In genomic region chr13:36181231-36181630, GRCm38 (mm10) we compare ENCODE assay signal across 33 mouse cellular contexts.
"Had no signal": no experiment of that assay in that cellular context is flagged by ENCODE, and none has a peak within 500 bp of the region (broad histone marks: within the 10 kb centered on the region; RNA-seq: fewer than 3 reads in every experiment).

No protein-coding gene starts in this region.

- H3K4me2 ChIP-seq: limb, embryonic 12.5 days; limb, embryonic 13.5 days; limb, embryonic 15.5 days; liver, embryonic 11.5 days; liver, embryonic 12.5 days; liver, embryonic 13.5 days; liver, embryonic 15.5 days; lung, embryonic 14.5 days; lung, embryonic 15.5 days; midbrain, embryonic 11.5 days; midbrain, embryonic 12.5 days; midbrain, embryonic 13.5 days; midbrain, embryonic 15.5 days; neural tube, embryonic 12.5 days; neural tube, embryonic 13.5 days had no signal

- H3K4me1 ChIP-seq: limb, embryonic 10.5 days; limb, embryonic 12.5 days; limb, embryonic 13.5 days; limb, embryonic 15.5 days; liver, embryonic 15.5 days; lung, embryonic 15.5 days; midbrain, embryonic 10.5 days; midbrain, embryonic 12.5 days; midbrain, embryonic 13.5 days; midbrain, embryonic 15.5 days; neural tube, embryonic 12.5 days; neural tube, embryonic 13.5 days had no signal

- H3K9ac ChIP-seq: limb, embryonic 12.5 days; limb, embryonic 13.5 days; limb, embryonic 15.5 days; liver, embryonic 12.5 days; liver, embryonic 13.5 days; liver, embryonic 14.5 days; liver, embryonic 15.5 days; liver, postnatal 0 days; lung, embryonic 14.5 days; lung, embryonic 15.5 days; midbrain, embryonic 12.5 days; midbrain, embryonic 13.5 days; midbrain, embryonic 15.5 days; neural tube, embryonic 12.5 days; neural tube, embryonic 13.5 days had no signal

- H3K27me3 ChIP-seq: limb, embryonic 12.5 days; limb, embryonic 13.5 days; limb, embryonic 15.5 days; liver, embryonic 12.5 days; liver, embryonic 13.5 days; liver, embryonic 15.5 days; lung, embryonic 15.5 days; megakaryocyte, embryonic 14.5 days; midbrain, embryonic 12.5 days; midbrain, embryonic 13.5 days; midbrain, embryonic 15.5 days; neural tube, embryonic 12.5 days; neural tube, embryonic 13.5 days had no signal

- H3K4me3 ChIP-seq: limb, embryonic 10.5 days; limb, embryonic 12.5 days; limb, embryonic 13.5 days; limb, embryonic 15.5 days; liver, embryonic 12.5 days; liver, embryonic 13.5 days; liver, embryonic 15.5 days; lung, embryonic 15.5 days; megakaryocyte, embryonic 14.5 days; midbrain, embryonic 10.5 days; midbrain, embryonic 12.5 days; midbrain, embryonic 13.5 days; midbrain, embryonic 15.5 days; myocyte; neural tube, embryonic 12.5 days; neural tube, embryonic 13.5 days had no signal

- ATAC-seq: liver, embryonic 12.5 days; liver, postnatal 0 days; lung, postnatal 0 days; midbrain, embryonic 13.5 days; midbrain, embryonic 15.5 days; midbrain, embryonic 16.5 days had no signal

- DNase-seq: left cerebral cortex, postnatal 4 days; liver; liver, embryonic 13.5 days; liver, postnatal 0 days; lung, adult 18-20 months; lung, adult 2 months; lung, embryonic 14.5 days; lung, postnatal 10 days; lung, postnatal 14 days; lung, postnatal 36 days; lung, postnatal 4 days; midbrain, embryonic 14.5 days had no signal

- H3K36me3 ChIP-seq: limb, embryonic 10.5 days; limb, embryonic 12.5 days; limb, embryonic 13.5 days; limb, embryonic 15.5 days; liver, embryonic 12.5 days; liver, embryonic 13.5 days; liver, embryonic 15.5 days; lung, embryonic 15.5 days; midbrain, embryonic 10.5 days; midbrain, embryonic 12.5 days; midbrain, embryonic 13.5 days; midbrain, embryonic 15.5 days; neural tube, embryonic 12.5 days; neural tube, embryonic 13.5 days had no signal

- H3K27ac ChIP-seq: limb, embryonic 10.5 days; limb, embryonic 12.5 days; limb, embryonic 13.5 days; limb, embryonic 15.5 days; liver, embryonic 12.5 days; liver, embryonic 13.5 days; liver, embryonic 14.5 days; liver, embryonic 15.5 days; lung, embryonic 15.5 days; macrophage; midbrain, embryonic 10.5 days; midbrain, embryonic 12.5 days; midbrain, embryonic 13.5 days; midbrain, embryonic 15.5 days; neural tube, embryonic 12.5 days; neural tube, embryonic 13.5 days had no signal

- H3K9me3 ChIP-seq: limb, embryonic 10.5 days; limb, embryonic 12.5 days; limb, embryonic 13.5 days; limb, embryonic 15.5 days; liver, embryonic 12.5 days; liver, embryonic 13.5 days; liver, embryonic 15.5 days; lung, embryonic 15.5 days; megakaryocyte, embryonic 14.5 days; midbrain, embryonic 10.5 days; midbrain, embryonic 12.5 days; midbrain, embryonic 13.5 days; midbrain, embryonic 15.5 days; neural tube, embryonic 12.5 days; neural tube, embryonic 13.5 days had no signal
